Mouse (Mus musculus) large intestine, adult 2 months (tissue): ENCODE data around the gene Stx18. TPM values are rescaled to one million over a fixed set of nuclear protein-coding genes. Genes with fewer than 3 reads are reported as not detected.

ENCODE experiments used
- DNase-seq: peaks from one replicate; pipeline ENCODE4 v3.0.0-alpha.2; 2012; ENCODE audit warnings: low read depth, low spot score
- WGBS: fragments of 180-500 bp; shearing (Covaris S2); methylation state at CpG from one replicate; pipeline ENCODE4 v1.1.7; 2018; 5-methylcytosine and 5-hydroxymethylcytosine counted together
- polyA plus RNA-seq: library from polyadenylated mRNA; depleted of rRNA; stranded (reverse); fragments of >200 nt; gene quantifications from 2 replicates; pipeline ENCODE4 v1.2.3, GENCODE M21; 2012; rRNA removed

Stx18 gene
- polyA plus RNA-seq, 1 experiment, result 14.7 TPM

DNA sequence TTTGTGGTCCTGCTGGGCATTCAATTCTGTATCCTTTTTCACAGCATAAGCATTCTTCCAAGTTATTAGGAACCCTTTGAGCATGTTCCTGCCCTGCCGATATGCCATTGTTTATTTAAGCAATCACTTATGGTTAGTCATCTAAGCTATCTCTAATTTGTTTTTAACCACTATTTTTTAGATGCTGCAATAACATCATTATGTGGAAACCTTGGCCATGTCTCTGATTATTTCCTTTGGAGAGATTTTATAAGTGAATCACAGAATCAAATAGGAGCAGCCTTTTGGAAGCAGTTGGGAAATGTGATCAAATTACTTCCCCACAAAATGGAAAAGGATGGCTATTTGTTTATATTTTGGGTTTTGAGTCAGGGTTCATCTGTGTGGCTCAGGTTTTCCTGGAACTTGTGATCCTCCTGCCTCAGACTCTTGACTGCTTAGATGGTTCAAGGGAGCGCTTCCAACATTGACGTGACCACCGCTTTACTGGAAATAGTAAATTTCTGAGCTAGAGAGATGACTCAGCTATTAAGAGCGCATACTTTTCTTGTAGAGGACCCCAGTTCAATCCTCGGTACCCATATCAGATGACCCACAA lies 146.2 kb downstream of the Stx18 start:
- DNase-seq, result no peak
- WGBS, result 66% methylated on average over 6 of the region's 6 CpGs

GRCm38 (mm10) chr5:38187006-38187405 lies 148.5 kb downstream of the Stx18 start:
- WGBS, result 72% methylated on average over 2 of the region's 2 CpGs
- DNase-seq, result no peak

Other genes with a start within 250 kb of the Stx18 start
- gene Msx1, start 214.2 kb upstream of the Stx18 start, polyA plus RNA-seq, result 0.47 and 0.51 TPM in 2 replicates
- 7.3 and 12.3 TPM in 2 replicates for gene Nsg1, start 121.2 kb downstream of the Stx18 start, polyA plus RNA-seq
- gene Zbtb49, start 181.7 kb downstream of the Stx18 start, polyA plus RNA-seq, result 7.0 and 9.4 TPM in 2 replicates
- 3.8 and 5.2 TPM in 2 replicates for gene Lyar, start 181.7 kb downstream of the Stx18 start, polyA plus RNA-seq
- gene Tmem128, start 221.4 kb downstream of the Stx18 start, polyA plus RNA-seq, result 39.5 and 40.4 TPM in 2 replicates
- 0.07 and 0.21 TPM in 2 replicates for gene Otop1, start 237.2 kb downstream of the Stx18 start, polyA plus RNA-seq